Mouse (Mus musculus) heart, embryonic 10.5 days (tissue): ENCODE data around the gene Mrpl43. TPM values are rescaled to one million over a fixed set of nuclear protein-coding genes. Genes with fewer than 3 reads are reported as not detected.

Experiments
- DNase-seq: peaks from one replicate; pipeline ENCODE4 v3.0.0-alpha.2; 2017; ENCODE audit warnings: low spot score
- H3K27ac ChIP-seq: fragments of 300-500 bp; sonication (generic); 2 replicates; pipeline ENCODE4 v1.5.1; 2016; ENCODE audit warnings: mild to moderate bottlenecking
- H3K27me3 ChIP-seq: fragments of 300-500 bp; sonication (generic); 2 replicates; pipeline ENCODE4 v1.6.1; 2016; ENCODE audit warnings: mild to moderate bottlenecking; ENCODE audit not compliant: poor library complexity, insufficient read depth, severe bottlenecking
- H3K36me3 ChIP-seq: fragments of 300-500 bp; sonication (generic); 2 replicates; pipeline ENCODE4 v1.6.1; 2016; ENCODE audit warnings: mild to moderate bottlenecking, moderate library complexity
- H3K4me1 ChIP-seq: fragments of 300-500 bp; sonication (generic); 2 replicates; pipeline ENCODE4 v1.6.1; 2016; ENCODE audit warnings: mild to moderate bottlenecking
- H3K4me3 ChIP-seq: fragments of 300-500 bp; sonication (generic); 2 replicates; pipeline ENCODE4 v1.5.1; 2016; ENCODE audit warnings: mild to moderate bottlenecking, moderate library complexity
- H3K9me3 ChIP-seq: fragments of 300-500 bp; sonication (generic); 2 replicates; pipeline ENCODE4 v1.6.1; 2016; ENCODE audit warnings: mild to moderate bottlenecking, moderate library complexity
- WGBS: fragments of 180-500 bp; shearing (Covaris S2); methylation state at CpG from one replicate; pipeline ENCODE4 v1.1.7; 2016; 5-methylcytosine and 5-hydroxymethylcytosine counted together
- polyA plus RNA-seq: library from polyadenylated mRNA; unstranded; fragments of >200 nt; fragmentation: Nextera tagmentation; extraction: Ambion mirVana; gene quantifications from 2 replicates; pipeline ENCODE4 v1.2.1, GENCODE M21; 2016

Mrpl43 gene
- polyA plus RNA-seq, 1 experiment from 2014 or later: 66.3 TPM

- Histone ChIP-seq H3K27ac (peak overlapping the region; percentile 86), H3K4me3 (peak overlapping the region; percentile 75), H3K4me1 (peaks cover 51% of the 10 kb centered on the region), H3K36me3 (0 out of 2 replicates have a peak, but pooled peaks cover 5% of the 10 kb centered on the region), H3K9me3 (no peaks in the 10 kb centered on the region), H3K27me3 (peaks cover 20% of the 10 kb centered on the region; the same call in 1 of the 2 replicates)
- 7% methylated on average over 22 of the region's 22 CpGs for WGBS
- no peak for DNase-seq
Measured at GRCm38 (mm10) chr19:44989567-44990495, 16.4 kb downstream of the Mrpl43 start.

GRCm38 (mm10) chr19:44988831-44989566 is 17.2 kb downstream of the Mrpl43 start, which contains the start of gene Sema4g:
TSS of gene Sema4g (plus strand) at chr19:44989101.
- under 1% methylated on average over 54 of the region's 58 CpGs for WGBS
- H3K27ac ChIP-seq: peak within 1 kb of the TSS; percentile 86
- no peak for DNase-seq
- H3K4me1 ChIP-seq: peaks cover 51% of the 10 kb centered on the region
- H3K36me3 ChIP-seq: 0 out of 2 replicates have a peak, but pooled peaks cover 5% of the 10 kb centered on the region
- peak within 1 kb of the TSS; percentile 75 for H3K4me3 ChIP-seq
- no peaks in the 10 kb centered on the region for H3K9me3 ChIP-seq
- H3K27me3 ChIP-seq: peaks cover 20% of the 10 kb centered on the region; the same call in 1 of the 2 replicates

GRCm38 (mm10) chr19:44988321-44988720 is 17.9 kb downstream of the Mrpl43 start:
- no peaks in the 10 kb centered on the region for H3K9me3 ChIP-seq
- H3K27ac ChIP-seq: no peak overlapping the region
- peak overlapping the region; percentile 75 for H3K4me3 ChIP-seq
- DNase-seq: no peak
- H3K27me3 ChIP-seq: peaks cover 20% of the 10 kb centered on the region; the same call in 1 of the 2 replicates
- H3K4me1 ChIP-seq: peaks cover 51% of the 10 kb centered on the region
- 26% methylated on average over 9 of the region's 9 CpGs for WGBS
- H3K36me3 ChIP-seq: peaks cover 5% of the 10 kb centered on the region; the same call in 1 of the 2 replicates

- H3K9me3 ChIP-seq: no peaks in the 10 kb centered on the region
- H3K4me1 ChIP-seq: peaks cover 51% of the 10 kb centered on the region
- peaks cover 20% of the 10 kb centered on the region; the same call in 1 of the 2 replicates for H3K27me3 ChIP-seq
- H3K4me3 ChIP-seq: no peak overlapping the region
- peaks cover 8% of the 10 kb centered on the region; the same call in 1 of the 2 replicates for H3K36me3 ChIP-seq
- H3K27ac ChIP-seq: no peak overlapping the region
- DNase-seq: no peak
- 67% methylated on average over 6 of the region's 6 CpGs for WGBS
Measured at GRCm38 (mm10) chr19:44987851-44988250, 18.4 kb downstream of the Mrpl43 start.

- Histone ChIP-seq H3K27ac (no peak overlapping the region), H3K36me3 (peaks cover 10% of the 10 kb centered on the region), H3K9me3 (no peaks in the 10 kb centered on the region), H3K4me3 (no peak overlapping the region), H3K4me1 (peaks cover 43% of the 10 kb centered on the region), H3K27me3 (peaks cover 20% of the 10 kb centered on the region; the same call in 1 of the 2 replicates)
- 61% methylated on average over 6 of the region's 6 CpGs for WGBS
- DNase-seq: no peak
Measured at GRCm38 (mm10) chr19:44987004-44987403, 19.2 kb downstream of the Mrpl43 start.

GRCm38 (mm10) chr19:44985159-44985988 is 20.9 kb downstream of the Mrpl43 start:
- WGBS: 51% methylated on average over 5 of the region's 5 CpGs
- H3K4me1 ChIP-seq: peaks cover 28% of the 10 kb centered on the region

GRCm38 (mm10) chr19:44984420-44984819 is 21.8 kb downstream of the Mrpl43 start:
- Histone ChIP-seq H3K27me3 (peaks cover 3% of the 10 kb centered on the region; the same call in 1 of the 2 replicates), H3K27ac (no peak overlapping the region), H3K4me3 (no peak overlapping the region), H3K9me3 (no peaks in the 10 kb centered on the region), H3K36me3 (peaks cover 36% of the 10 kb centered on the region), H3K4me1 (peaks cover 19% of the 10 kb centered on the region)
- DNase-seq: no peak
- 92% methylated on average over 4 of the region's 4 CpGs for WGBS

More at GRCm38 (mm10) chr19:44985159-44985988, 20.9 kb downstream of the Mrpl43 start:
- H3K27ac ChIP-seq: no peak overlapping the region
- H3K36me3 ChIP-seq: peaks cover 26% of the 10 kb centered on the region
- no peak for DNase-seq
- H3K4me3 ChIP-seq: no peak overlapping the region
- no peaks in the 10 kb centered on the region for H3K9me3 ChIP-seq
- H3K27me3 ChIP-seq: peaks cover 12% of the 10 kb centered on the region; the same call in 1 of the 2 replicates

- peaks cover 46% of the 10 kb centered on the region for H3K36me3 ChIP-seq
- no peak for DNase-seq
- no peak overlapping the region for H3K27ac ChIP-seq
- H3K27me3 ChIP-seq: no peaks in the 10 kb centered on the region; the same call in 1 of the 2 replicates
- 92% methylated on average over 6 of the region's 6 CpGs for WGBS
- H3K4me3 ChIP-seq: no peak overlapping the region
- no peaks in the 10 kb centered on the region for H3K9me3 ChIP-seq
- H3K4me1 ChIP-seq: peaks cover 8% of the 10 kb centered on the region; the same call in 1 of the 2 replicates
Measured at GRCm38 (mm10) chr19:44983366-44983765, 22.9 kb downstream of the Mrpl43 start.

GRCm38 (mm10) chr19:44982477-44983115 is 23.6 kb downstream of the Mrpl43 start:
- peaks cover 54% of the 10 kb centered on the region for H3K36me3 ChIP-seq
- no peaks in the 10 kb centered on the region; the same call in 1 of the 2 replicates for H3K27me3 ChIP-seq
- no peaks in the 10 kb centered on the region for H3K9me3 ChIP-seq
- H3K27ac ChIP-seq: no peak overlapping the region
- WGBS: 84% methylated on average over 7 of the region's 7 CpGs
- no peak overlapping the region for H3K4me3 ChIP-seq
- H3K4me1 ChIP-seq: peaks cover 7% of the 10 kb centered on the region; the same call in 1 of the 2 replicates
- no peak for DNase-seq

GRCm38 (mm10) chr19:44980787-44981186 is 25.5 kb downstream of the Mrpl43 start:
- Histone ChIP-seq H3K9me3 (no peaks in the 10 kb centered on the region), H3K27ac (no peak overlapping the region), H3K4me3 (no peak overlapping the region), H3K27me3 (no peaks in the 10 kb centered on the region), H3K36me3 (peaks cover 72% of the 10 kb centered on the region), H3K4me1 (peaks cover 4% of the 10 kb centered on the region; the same call in 1 of the 2 replicates)
- WGBS: 87% methylated on average over 2 of the region's 2 CpGs
- DNase-seq: no peak

GRCm38 (mm10) chr19:44977148-44977547 is 29.1 kb downstream of the Mrpl43 start:
- Histone ChIP-seq H3K36me3 (peaks cover 100% of the 10 kb centered on the region), H3K27me3 (no peaks in the 10 kb centered on the region), H3K4me1 (no peaks in the 10 kb centered on the region), H3K9me3 (no peaks in the 10 kb centered on the region), H3K4me3 (no peak overlapping the region), H3K27ac (no peak overlapping the region)
- 86% methylated on average over 6 of the region's 6 CpGs for WGBS
- DNase-seq: peak; percentile 60
